Mouse (Mus musculus) embryonic facial prominence, embryonic 11.5 days (tissue): ENCODE results near the gene Ugt2b38. TPM values are rescaled to one million over a fixed set of nuclear protein-coding genes. Genes with fewer than 3 reads are reported as not detected.

ENCODE experiments used
- polyA plus RNA-seq: library from polyadenylated mRNA; unstranded; fragments of >200 nt; fragmentation: Nextera tagmentation; extraction: Ambion mirVana; gene quantifications from 2 replicates; pipeline ENCODE4 v1.2.1, GENCODE M21; 2014

Gene Ugt2b38
- polyA plus RNA-seq, 1 experiment from 2014 or later: not detected

Other genes with a start within 250 kb of the Ugt2b38 start
- not detected in 2 replicates for gene Ugt2b37, start 169.4 kb downstream of the Ugt2b38 start, polyA plus RNA-seq
- gene Ugt2a3, start 87.0 kb downstream of the Ugt2b38 start, polyA plus RNA-seq: not detected in 2 replicates
- gene Ugt2a2, start 58.1 kb upstream of the Ugt2b38 start, polyA plus RNA-seq: not detected in 2 replicates
- not detected in 2 replicates for gene Gm43638, start 62.6 kb upstream of the Ugt2b38 start, polyA plus RNA-seq
- gene Ugt2a1, start 66.7 kb upstream of the Ugt2b38 start, polyA plus RNA-seq: 0.70 and 1.6 TPM in 2 replicates
- 0.29 TPM in 1 of 2 replicates, not detected in the other for gene Sult1b1, start 114.0 kb upstream of the Ugt2b38 start, polyA plus RNA-seq
- gene Sult1d1, start 144.8 kb upstream of the Ugt2b38 start, polyA plus RNA-seq: not detected in 2 replicates
- gene Sult1e1, start 167.4 kb upstream of the Ugt2b38 start, polyA plus RNA-seq: 2.3 and 5.8 TPM in 2 replicates
- not detected in 2 replicates for gene Csn1s1, start 242.0 kb upstream of the Ugt2b38 start, polyA plus RNA-seq